Mouse (Mus musculus) cerebellum, adult 11 months (tissue): ENCODE measurements around the gene Crybb1.

ENCODE experiments used
- DNase-seq: peaks from one replicate; pipeline ENCODE4 v3.0.0; 2022

Gene Crybb1

DNA sequence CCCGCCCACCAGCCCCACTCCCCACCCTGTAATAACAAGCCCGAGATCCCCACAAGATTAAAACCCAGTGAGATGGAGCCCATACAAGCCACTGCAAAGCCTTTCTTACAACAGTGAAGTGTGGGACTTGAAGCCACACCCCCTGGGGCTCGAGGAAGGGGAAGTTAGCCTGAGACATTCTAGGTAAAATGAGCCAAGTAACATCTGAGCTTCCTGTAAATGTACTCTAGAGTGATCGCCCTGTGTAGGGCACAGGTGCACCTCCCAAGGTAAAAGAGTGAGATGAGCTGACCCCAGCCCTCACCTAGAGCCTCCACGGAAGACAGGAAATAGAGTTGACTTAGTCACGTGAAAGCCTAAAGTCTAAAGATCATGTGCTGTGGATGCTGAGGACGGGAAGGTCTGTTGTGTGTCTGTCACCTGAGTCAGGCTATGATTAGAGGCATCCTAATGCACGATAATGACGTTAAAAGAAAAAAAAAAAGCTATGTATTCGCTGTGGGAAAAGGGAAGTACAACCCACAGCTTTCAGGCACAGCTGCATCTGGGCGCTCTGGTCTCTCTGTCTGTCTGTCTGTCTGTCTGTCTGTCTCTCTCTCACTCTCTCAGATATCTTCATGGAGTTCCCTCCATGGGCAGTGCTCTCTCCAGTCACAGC, 31.5 kb downstream of the Crybb1 start:
- DNase-seq = no peak

DNA sequence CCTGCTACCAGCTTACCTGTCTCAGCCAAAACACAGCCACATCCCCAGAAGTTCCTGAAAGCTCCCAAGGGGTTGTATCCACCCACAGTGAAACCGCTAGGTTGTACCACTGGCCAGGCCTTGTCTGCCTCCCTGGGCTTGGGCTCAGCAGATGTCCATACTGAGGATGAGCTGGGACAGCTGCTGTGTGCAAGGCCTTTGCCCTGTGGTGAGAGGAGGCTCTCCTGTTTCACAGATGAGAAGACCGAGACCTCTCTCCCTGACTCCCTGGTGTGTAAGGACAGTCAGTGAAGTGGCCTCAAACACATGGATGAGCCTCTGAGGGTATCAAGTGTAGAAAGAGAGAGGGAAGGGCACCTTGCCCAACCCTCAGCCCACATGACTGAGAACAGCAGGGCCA, 32.0 kb downstream of the Crybb1 start:
- no peak for DNase-seq

DNA sequence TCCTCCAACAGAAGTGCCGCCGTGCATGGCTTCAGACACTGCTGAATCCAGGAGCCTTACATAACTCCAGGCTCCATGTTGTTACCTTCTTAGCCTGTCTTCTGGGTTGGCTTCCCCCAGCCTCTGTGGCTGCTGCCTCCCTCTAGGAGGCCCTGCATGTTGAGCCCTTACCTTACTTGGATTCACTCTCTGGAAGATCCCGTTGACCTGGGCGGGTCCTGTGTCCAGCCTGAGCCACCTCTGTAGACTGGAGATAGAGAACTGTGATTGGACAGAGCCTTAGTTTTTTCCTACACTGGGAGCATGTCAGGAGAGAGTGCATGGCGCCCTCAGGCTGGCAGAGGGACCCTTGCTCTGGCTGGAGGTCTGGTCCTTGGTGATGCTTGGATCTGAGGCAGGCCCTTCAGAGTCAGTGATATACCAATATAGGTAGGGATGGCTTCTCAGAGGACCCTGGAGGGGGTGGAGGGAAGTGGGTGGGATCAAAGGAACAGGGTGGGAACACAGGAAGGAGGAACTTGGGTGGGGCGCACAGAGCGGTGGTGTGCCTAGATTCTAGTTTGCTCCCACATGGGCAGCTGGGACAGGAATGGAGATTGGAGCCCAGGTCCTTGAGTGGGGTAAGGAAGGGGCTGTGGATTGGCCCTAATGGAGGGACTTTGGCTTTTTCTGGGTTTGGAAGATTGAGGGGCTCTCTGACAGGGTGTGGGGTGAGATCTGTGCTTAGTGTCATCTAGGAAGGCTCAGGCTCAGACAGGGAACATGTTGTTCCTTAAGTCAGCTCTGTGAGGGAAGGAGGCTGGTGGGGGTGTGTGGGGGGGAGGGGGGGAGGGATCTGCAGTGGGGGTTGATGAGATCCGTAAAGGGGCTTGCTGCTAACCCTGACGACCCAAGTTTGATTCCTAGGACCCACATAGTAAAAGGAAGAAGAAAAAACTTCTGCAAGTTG, 32.9 kb downstream of the Crybb1 start:
- no peak for DNase-seq

DNA sequence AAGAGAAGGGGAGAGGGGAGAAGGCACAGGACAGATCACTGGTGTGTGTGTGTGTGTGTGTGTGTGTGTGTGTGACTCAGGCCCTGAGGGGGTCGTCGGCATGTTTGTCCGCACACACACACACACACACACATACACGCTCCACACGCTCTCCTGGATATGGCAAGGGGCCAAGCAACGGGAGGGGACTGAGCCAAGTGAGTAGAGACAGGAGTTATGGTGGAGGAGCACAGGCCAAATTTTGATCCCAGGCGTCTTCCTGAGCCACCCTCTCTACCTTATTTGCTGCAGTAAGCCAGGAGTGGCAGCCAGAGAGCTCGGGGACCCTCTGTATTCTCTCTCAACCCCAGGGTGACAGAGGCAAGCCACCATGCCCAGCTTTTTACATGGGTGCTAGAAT, 33.6 kb downstream of the Crybb1 start:
- no peak for DNase-seq

DNA sequence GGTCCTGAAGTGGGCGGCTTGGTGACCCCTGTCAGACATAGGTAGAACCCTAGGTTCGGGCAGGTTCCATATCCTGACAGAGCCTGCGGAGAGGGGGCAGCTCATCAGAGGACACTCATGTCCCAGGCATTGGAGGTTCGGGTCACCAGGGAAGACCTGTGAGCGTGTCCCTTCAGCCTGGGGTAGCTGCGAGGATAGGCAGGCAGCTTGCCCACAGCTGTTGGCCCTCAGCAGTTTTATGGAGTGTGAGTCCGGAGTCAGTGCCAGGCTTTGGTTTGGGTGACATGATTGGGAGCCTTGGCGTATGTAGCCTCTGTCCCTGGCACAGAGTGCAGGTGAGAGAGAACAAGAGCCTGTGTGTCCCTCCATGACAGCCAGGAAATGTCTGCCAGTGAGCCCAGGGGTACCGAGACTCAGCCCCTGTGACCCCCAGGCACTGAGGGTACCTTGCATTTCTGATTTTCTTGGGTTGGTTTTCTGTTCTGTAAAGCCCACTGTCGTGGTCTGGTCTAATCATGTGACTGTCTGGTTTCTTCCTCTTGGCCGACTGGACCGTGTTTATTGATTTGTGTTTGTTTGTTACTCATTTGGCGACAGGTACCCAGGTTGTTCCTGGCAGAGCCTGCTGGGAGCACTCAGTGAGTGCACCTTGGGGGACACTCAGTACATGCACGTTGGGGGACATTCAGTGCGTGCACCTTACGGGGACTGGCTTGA, 34.4 kb downstream of the Crybb1 start:
- DNase-seq = no peak

DNA sequence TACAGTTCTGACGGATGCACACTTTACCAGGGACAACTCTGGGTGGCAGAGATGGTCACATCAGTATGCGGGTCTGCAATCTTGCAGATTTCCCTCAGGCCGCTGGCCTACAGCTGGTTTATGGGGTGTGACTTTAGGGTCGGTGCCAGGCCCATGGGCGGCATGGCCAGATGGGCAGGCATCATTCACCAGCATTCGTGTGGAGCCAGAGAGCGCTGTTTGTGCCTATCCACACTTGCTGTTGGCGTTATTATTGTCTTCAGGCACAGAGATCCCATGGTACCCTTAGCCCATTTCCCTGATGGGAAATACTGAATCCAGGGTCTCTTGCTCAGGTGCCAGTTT, 34.9 kb downstream of the Crybb1 start:
- DNase-seq = no peak

DNA sequence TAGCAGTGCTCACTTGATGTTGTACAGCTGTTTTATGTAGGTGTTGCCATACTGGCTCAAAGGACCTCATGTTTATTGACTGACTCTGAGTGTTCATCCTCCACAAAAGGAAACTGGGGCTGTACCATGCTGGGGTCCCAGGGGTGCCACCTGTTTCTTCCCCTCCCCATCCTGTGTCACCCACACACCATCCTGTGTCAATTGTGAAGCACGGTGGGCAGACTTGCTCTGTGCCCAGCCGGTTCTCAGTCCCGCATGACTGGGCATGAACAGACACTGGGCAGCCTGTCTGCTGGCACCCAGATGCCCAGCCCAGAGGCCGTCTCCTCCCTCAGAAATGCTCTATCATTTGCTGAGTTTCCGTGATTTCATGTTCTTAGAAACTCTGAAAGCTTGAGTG, 36.3 kb downstream of the Crybb1 start:
- DNase-seq = no peak

DNA sequence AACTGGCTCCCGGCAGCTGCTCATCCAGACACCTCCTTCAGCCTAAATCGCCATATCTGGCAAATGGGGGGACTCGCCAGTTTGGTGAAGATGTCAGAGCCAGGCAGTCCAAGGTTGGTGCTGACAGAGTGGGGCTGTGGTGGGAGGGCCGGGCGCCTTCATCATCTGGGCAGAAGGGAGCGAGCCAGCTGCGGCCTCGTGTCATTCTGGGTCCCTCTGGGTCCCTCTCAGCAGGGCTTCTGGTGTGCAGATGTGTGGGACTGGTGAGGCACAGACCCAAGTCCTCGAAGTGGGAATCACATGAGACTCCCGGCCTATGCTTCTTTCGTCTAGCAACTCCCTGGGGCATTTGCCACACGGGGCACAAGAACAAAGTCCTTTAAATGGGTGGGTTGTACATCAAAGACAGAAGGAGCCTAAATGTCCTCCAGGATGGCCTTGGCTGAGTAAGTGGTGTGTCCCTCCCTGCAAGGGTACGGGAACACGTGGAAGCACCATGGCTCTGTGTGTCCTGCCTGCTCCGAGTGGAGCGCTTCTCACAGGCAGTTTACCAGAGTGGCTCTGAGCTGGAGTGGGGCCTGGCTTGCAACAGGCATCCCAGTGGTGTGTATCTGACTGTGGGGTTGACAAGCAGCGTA, 36.8 kb downstream of the Crybb1 start:
- no peak for DNase-seq

DNA sequence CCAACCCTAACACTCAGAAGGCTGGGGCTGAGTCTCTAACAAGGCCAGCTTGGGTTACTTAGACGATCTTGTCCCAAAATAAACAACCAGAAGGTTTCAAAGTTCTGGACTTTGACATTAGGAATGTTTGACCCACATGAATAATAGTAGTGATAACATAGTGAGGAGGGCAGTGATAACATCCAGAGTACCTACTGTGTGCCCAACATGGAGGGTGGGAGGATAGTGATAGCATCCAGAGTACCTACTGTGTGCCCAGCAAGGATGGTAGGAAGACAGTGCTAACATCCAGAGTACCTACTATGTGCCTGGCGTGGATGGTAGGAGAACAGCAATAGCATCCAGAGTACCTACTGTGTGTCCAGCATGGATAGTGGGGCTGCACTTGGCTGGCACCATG, 38.2 kb downstream of the Crybb1 start:
- DNase-seq = no peak

DNA sequence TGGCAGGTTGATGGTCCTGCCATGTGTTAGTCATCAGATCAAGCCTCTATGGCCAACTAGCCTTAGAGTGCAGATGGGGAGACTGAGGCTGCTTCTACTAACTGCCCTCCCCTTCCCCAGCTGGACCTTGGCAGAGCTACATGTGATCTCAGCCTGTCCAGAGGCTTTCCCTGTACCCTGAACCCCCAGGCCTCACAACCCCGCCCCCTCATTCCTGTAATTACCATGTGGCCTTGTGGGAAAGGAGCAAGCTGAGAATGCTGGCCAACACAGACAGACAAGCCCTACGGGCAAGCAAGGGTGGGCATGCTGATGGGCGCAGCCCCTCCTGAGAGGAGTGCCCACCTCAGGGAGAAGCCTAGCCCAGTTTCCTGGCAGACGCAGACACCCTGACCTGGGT, 39.1 kb downstream of the Crybb1 start:
- DNase-seq = no peak

DNA sequence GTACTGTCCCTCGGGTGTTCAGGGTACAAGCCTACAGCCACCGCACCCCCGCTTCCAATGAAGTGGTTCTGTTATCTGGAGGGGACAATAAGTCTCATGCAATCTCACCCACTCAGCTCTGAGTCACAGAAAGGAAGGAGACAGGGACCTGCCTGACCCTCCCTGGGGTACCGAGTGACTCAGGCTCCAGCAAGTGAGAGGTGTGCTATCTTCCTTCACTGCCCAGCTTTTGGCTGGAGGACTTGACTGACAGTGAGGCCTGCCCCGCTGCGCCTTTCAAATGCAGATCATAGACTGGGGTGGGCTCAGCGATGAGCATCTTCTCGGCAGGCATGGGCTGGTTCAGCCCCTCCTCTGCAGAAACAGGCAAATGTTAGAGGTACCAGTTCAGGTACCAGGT, 39.5 kb downstream of the Crybb1 start:
- no peak for DNase-seq

DNA sequence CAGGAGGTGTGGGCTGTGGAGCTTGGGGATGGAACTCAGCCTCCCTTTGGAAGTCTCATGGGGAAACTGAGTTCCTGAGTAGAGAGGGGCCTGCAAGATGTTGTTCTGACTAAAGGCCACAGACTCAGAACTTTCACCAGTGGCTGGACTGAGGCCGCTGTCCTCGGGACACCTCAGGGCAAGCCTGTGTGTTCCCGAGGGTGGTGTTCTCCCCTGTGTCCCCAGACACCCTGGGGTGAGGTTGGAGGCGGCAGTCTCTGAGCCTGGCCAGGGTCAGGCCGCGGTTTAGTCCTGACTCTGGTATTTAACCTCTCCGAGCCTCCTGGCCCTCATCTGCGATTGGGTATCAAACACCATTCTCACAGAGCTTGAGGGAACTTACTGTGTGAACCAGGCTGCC, 39.9 kb downstream of the Crybb1 start:
- DNase-seq = no peak

DNA sequence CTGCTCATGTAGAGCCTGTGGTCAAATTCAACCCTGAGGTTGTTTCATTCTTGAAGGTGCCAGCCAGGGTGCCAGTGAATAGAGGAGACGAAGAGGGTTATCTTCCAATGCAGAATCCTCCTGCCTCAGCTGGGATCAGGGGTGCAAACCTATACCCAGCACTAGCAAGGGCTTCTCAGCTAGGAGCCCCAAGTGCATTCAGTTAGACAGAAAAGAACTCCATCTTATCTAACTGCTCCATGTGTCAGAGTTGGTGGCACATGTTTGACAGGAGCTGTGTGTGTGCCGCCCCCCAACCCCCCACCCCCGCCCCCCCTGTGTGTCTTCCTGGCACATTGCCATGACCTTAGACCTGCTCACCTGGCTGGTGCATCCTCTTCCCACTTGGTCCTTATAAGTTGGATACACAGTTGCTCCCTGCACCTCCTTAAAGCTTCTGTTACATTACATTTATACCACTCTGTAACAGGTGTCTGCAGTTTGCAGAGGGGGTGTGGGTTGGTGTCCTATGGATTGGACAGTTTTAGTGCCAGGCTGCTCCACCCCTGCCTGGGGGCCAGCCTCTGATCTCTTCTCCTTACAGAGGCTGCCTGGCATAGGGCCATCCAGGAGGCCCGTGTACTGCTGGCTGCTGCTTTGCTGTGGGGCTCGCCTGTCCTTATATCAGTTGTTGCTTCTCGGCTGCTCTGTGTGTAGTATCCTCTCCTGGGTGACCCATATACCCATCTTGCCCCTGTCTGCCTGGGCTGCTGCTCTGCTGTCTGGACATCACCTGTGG, 41.0 kb downstream of the Crybb1 start:
- no peak for DNase-seq

DNA sequence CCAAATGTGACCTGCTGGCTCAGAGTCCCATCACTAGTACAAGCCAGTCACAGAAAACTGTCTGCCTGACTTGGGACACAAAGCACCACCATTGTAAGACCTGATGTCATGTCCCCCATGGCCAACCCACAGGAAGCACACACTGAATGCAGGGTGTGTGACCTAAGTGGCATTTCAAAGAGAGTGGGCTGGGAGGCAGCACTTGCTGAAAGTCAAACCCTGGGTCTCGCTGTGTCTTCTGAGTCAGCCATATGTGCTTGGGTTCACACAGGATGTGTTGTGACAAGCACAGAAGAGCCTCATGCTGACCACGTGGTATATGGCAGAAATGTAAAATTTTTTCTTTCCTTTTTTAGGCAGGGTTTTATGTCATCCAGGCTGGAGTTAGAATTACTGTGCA, 41.6 kb downstream of the Crybb1 start:
- DNase-seq = no peak

DNA sequence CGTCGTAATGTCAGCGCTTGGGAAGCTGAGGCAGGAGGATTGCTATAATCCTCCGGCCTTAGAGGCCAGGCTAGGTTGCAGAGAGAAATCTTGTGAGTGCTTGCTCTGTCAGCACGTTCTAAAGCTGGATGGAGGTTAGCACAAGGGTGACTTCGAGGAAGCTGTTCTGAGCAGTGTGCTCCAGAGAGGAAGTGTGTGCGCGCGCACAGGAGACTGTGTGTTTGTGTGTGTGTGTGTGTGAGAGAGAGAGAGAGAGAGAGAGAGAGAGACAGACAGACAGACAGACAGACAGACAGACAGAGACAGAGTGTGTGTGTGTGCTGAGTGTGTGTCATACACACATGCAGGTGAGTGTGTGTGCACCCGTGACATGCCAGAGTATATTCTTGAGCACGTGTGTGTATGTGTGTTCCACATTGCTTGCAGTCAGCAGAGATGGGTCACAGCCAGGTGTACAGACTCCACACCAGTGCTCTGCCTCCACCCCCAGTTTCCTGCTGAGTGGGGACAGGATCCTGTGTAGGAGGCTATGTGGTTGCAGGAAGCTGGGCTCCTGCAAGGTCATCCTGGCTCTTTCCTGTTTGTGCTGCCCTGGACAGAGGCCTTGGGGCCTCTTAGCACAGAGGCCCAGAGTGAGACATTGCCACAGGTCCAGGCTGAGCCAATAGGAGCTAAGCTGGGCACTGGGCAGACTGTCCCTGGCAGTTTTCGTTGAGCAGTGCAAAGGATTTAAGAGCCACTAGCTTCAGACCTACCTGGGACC, 42.8 kb downstream of the Crybb1 start:
- DNase-seq = no peak

DNA sequence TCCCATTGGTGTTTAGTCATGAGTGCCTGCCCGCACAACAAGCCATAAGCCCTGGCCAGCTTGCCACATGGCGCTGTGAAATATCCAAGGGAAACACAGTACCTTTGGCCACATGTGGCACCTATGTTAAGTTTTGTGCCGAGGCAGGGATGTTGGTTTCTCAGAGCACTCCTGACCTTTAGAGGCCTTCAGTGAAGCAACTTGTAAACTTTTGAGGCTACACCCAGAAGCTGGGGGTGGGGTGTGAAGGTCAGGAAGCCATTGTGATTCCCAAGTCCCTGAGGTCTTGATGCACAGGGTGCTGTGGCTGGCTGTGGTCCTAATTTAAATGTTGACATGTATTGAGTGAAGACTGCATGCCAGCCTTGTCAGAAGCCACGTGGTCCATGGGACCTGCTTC, 43.8 kb downstream of the Crybb1 start:
- DNase-seq = no peak

DNA sequence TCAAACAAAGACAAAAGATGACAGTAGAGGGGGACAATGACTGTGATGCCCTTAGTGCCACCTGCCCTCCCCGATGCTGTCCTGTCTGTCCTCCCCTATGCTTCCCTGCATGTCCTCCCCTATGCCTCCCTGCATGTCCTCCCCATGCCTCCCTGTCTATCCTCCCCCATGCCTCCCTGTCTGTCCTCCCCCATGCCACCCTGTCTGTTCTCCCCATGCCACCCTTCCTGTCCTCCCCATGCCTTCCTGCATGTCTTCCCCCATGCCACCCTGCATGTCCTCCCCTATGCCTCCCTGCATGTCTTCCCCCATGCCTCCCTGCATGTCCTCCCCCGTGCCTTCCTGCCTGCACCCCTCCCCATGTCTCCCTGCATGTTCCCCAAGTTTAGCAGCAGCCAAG, 44.5 kb downstream of the Crybb1 start:
- DNase-seq = no peak

DNA sequence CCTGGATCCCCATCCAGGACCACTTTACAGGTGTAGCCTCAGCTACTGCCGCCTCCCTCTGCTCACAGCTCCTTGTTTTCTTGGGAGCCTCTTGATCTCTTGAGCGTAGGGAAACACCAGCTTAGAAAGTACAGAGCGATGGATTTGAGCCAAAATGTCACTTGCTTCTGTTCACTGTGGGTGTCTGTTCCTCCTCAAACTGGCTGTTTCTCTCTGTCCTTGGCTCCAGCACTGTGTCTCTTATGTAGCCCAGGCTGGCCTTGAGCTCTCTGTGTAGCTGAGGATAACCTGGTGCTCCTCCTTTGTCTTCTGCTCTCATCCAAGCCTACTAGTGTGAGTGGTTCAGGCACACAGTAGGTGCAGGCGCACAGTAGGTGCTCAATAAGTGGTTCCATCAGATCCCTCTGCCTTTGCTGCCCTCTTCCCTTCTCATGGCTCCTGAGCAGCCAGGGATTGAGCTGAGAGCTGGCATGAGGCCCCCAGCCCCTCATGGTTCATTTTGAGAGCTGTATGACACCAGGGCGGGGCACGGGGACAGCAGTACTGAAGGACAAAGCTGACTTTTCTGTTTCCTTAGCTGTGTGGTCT, 45.2 kb downstream of the Crybb1 start:
- DNase-seq = no peak

DNA sequence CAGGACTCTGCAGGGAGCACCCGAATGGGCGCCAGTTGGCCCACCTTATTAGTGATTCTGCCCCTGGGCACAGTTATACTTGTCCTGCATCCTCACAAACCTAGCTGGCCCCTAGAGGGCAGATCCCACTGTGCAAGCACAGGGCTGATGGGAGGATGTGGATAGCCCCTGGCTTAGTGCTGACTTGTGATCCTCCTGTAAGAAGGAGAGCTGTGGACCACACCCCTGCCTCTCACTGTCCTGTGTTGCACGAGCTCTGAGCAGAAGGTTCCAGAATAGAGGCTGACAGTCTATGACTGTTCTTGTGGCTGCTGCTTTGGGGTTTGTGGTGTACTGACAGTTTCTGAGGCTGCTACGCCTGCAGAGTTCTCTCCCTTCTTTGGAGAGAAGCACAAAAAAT, 46.1 kb downstream of the Crybb1 start:
- DNase-seq = no peak

DNA sequence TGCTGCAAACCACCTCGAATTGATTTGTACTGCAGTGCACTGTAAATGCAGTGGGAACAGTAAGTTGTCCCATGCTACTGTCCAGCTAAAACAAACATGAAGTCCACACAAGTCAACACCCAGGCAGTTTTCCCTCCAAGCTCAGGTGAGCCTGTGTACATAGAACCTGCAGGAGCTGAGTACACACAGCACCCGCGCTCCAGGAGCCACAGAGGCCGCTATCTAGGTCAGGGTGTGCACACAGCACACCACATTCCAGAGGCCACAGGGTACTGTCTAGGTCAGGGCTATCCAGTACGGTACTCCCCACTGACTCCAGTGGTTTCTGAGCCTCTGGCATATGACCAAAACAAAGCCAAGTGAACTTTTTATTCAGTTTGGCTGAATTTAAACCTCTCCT, 46.7 kb downstream of the Crybb1 start:
- DNase-seq = no peak

DNA sequence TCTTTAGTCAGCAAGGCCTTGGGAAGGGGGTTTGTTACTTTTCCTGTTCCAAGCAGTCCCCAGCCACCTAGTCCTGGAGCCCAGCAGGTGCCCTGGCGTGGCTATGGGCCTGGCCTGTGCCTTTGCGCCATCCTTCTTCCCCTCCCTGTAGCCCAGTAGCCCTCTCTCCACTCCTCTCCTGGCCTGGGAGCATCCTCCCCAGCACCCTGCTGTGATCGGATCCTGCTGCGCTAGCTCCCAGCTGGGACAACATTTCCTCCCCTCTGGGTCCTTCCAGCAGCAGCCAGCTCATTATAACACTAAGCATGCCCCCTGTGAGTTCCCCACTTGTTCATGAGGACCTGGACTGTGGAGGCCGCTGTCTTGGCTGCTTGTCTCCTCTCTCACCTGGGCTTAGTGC, 50.2 kb downstream of the Crybb1 start:
- DNase-seq = no peak
